Mouse (Mus musculus) midbrain, embryonic 11.5 days (tissue): ENCODE results near the gene Olfr703. TPM values are rescaled to one million over a fixed set of nuclear protein-coding genes. Genes with fewer than 3 reads are reported as not detected.

Experiments
- polyA plus RNA-seq: library from polyadenylated mRNA; unstranded; fragments of >200 nt; fragmentation: Nextera tagmentation; extraction: Ambion mirVana; gene quantifications from 2 replicates; pipeline ENCODE4 v1.2.1, GENCODE M21; 2014

Gene Olfr703
- polyA plus RNA-seq, 1 experiment from 2014 or later, result not detected

Other genes starting within 250 kb of the Olfr703 start
- gene Olfr693, start 162.8 kb upstream of the Olfr703 start, polyA plus RNA-seq, result not detected in 2 replicates
- gene Olfr694, start 151.5 kb upstream of the Olfr703 start, polyA plus RNA-seq, result not detected in 2 replicates
- not detected in 2 replicates for gene Olfr695, start 127.0 kb upstream of the Olfr703 start, polyA plus RNA-seq
- gene Olfr697, start 100.9 kb upstream of the Olfr703 start, polyA plus RNA-seq, result not detected in 2 replicates
- not detected in 2 replicates for gene Olfr698, start 88.0 kb upstream of the Olfr703 start, polyA plus RNA-seq
- gene Olfr699, start 50.2 kb upstream of the Olfr703 start, polyA plus RNA-seq, result not detected in 2 replicates
- not detected in 2 replicates for gene Olfr700, start 34.5 kb upstream of the Olfr703 start, polyA plus RNA-seq
- not detected in 2 replicates for gene Olfr701, start 29.2 kb upstream of the Olfr703 start, polyA plus RNA-seq
- gene Olfr702, start 9.5 kb upstream of the Olfr703 start, polyA plus RNA-seq, result not detected in 2 replicates
- gene Olfr704, start 19.8 kb downstream of the Olfr703 start, polyA plus RNA-seq, result not detected in 2 replicates
- not detected in 2 replicates for gene Olfr705, start 33.5 kb downstream of the Olfr703 start, polyA plus RNA-seq
- gene Olfr706, start 44.8 kb downstream of the Olfr703 start, polyA plus RNA-seq, result not detected in 2 replicates
- not detected in 2 replicates for gene Olfr707, start 57.9 kb downstream of the Olfr703 start, polyA plus RNA-seq
- gene Olfr1532-ps1, start 64.6 kb downstream of the Olfr703 start, polyA plus RNA-seq, result not detected in 2 replicates
- gene Olfr709-ps1, start 88.9 kb downstream of the Olfr703 start, polyA plus RNA-seq, result not detected in 2 replicates
- gene Olfr710, start 105.0 kb downstream of the Olfr703 start, polyA plus RNA-seq, result not detected in 2 replicates
- gene Olfr6, start 120.6 kb downstream of the Olfr703 start, polyA plus RNA-seq, result not detected in 2 replicates
- not detected in 2 replicates for gene Olfr711, start 132.1 kb downstream of the Olfr703 start, polyA plus RNA-seq
- gene Olfr2, start 162.7 kb downstream of the Olfr703 start, polyA plus RNA-seq, result not detected in 2 replicates
- gene Olfr713, start 187.8 kb downstream of the Olfr703 start, polyA plus RNA-seq, result not detected in 2 replicates
- not detected in 2 replicates for gene Olfr714, start 227.6 kb downstream of the Olfr703 start, polyA plus RNA-seq
- not detected in 2 replicates for gene Olfr17, start 249.9 kb downstream of the Olfr703 start, polyA plus RNA-seq